Mouse (Mus musculus): Measurements from ENCODE around the gene Kctd21. TPM values are rescaled to one million over a fixed set of nuclear protein-coding genes. Genes with fewer than 3 reads are reported as not detected.

The Kctd21 gene
- polyA plus RNA-seq, 1 experiment from 2014 or later = 7.5 TPM

- no peaks in the 10 kb centered on the region for H3K4me1 ChIP-seq (ENCODE audit: control insufficient read depth, insufficient read depth, low read length)
- WGBS = 90% methylated on average over 6 of the region's 6 CpGs
- H3K27ac ChIP-seq (ENCODE audit: low read depth, low read length) = no peak overlapping the region
- ATAC-seq (ENCODE audit: low read depth) = no peak
- no peaks in the 10 kb centered on the region for H3K27me3 ChIP-seq (ENCODE audit: control insufficient read depth, insufficient read depth, low read length)
- H3K9me3 ChIP-seq (ENCODE audit: control insufficient read depth, low read length) = no peaks in the 10 kb centered on the region
- H3K36me3 ChIP-seq (ENCODE audit: control insufficient read depth, insufficient read depth, low read length) = peaks cover 29% of the 10 kb centered on the region
- H3K9ac ChIP-seq (replicated peaks; ENCODE audit: low read depth, low read length) = no peak overlapping the region
- no peak overlapping the region for H3K4me3 ChIP-seq (ENCODE audit: low read depth, low read length)
- no peak overlapping the region for H3K4me2 ChIP-seq (ENCODE audit: low read depth, low read length)
Measured at GRCm38 (mm10) chr7:97312856-97313255, 19.3 kb upstream of the Kctd21 start.

- 86% methylated on average over 7 of the region's 7 CpGs for WGBS
- Histone ChIP-seq H3K4me1 (ENCODE audit: control insufficient read depth, insufficient read depth, low read length) (no peaks in the 10 kb centered on the region), H3K9me3 (ENCODE audit: control insufficient read depth, low read length) (no peaks in the 10 kb centered on the region), H3K9ac (replicated peaks; ENCODE audit: low read depth, low read length) (no peak overlapping the region), H3K4me3 (ENCODE audit: low read depth, low read length) (no peak overlapping the region), H3K27ac (ENCODE audit: low read depth, low read length) (no peak overlapping the region), H3K27me3 (ENCODE audit: control insufficient read depth, insufficient read depth, low read length) (no peaks in the 10 kb centered on the region), H3K36me3 (ENCODE audit: control insufficient read depth, insufficient read depth, low read length) (peaks cover 23% of the 10 kb centered on the region), H3K4me2 (ENCODE audit: low read depth, low read length) (no peak overlapping the region)
- ATAC-seq (ENCODE audit: low read depth) = no peak
Measured at GRCm38 (mm10) chr7:97313364-97313995, 18.6 kb upstream of the Kctd21 start.

DNA sequence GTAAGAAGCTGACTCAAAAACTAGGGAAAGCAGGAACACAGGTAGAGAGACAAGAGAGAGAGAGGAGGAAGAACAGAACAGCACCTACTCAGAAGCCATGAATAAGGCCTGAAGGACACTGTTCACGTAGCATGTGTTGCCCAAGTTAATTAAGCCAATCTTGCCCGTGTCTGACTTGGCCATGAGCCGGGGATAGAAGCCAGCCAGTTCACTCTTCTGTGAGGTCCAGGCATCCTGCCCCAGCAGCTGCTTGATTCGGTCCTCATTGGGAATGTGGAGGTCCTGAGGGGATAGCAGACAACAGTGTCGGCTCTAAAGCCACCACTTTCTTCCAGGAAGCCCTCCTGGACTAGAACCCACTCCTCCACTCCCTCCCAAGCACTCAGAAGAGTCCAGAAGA lies 17.5 kb upstream of the Kctd21 start:
- H3K4me3 ChIP-seq (ENCODE audit: low read depth, low read length) = no peak overlapping the region
- peaks cover 12% of the 10 kb centered on the region for H3K36me3 ChIP-seq (ENCODE audit: control insufficient read depth, insufficient read depth, low read length)
- no peak overlapping the region for H3K27ac ChIP-seq (ENCODE audit: low read depth, low read length)
- no peaks in the 10 kb centered on the region for H3K4me1 ChIP-seq (ENCODE audit: control insufficient read depth, insufficient read depth, low read length)
- no peak overlapping the region for H3K9ac ChIP-seq (replicated peaks; ENCODE audit: low read depth, low read length)
- H3K9me3 ChIP-seq (ENCODE audit: control insufficient read depth, low read length) = no peaks in the 10 kb centered on the region
- H3K27me3 ChIP-seq (ENCODE audit: control insufficient read depth, insufficient read depth, low read length) = no peaks in the 10 kb centered on the region
- WGBS = 85% methylated on average over 5 of the region's 5 CpGs
- H3K4me2 ChIP-seq (ENCODE audit: low read depth, low read length) = no peak overlapping the region
- no peak for ATAC-seq (ENCODE audit: low read depth)

GRCm38 (mm10) chr7:97315656-97316055 lies 16.5 kb upstream of the Kctd21 start:
- no peak for ATAC-seq (ENCODE audit: low read depth)
- Histone ChIP-seq H3K27ac (ENCODE audit: low read depth, low read length) (no peak overlapping the region), H3K36me3 (ENCODE audit: control insufficient read depth, insufficient read depth, low read length) (peaks cover 12% of the 10 kb centered on the region), H3K4me1 (ENCODE audit: control insufficient read depth, insufficient read depth, low read length) (no peaks in the 10 kb centered on the region), H3K27me3 (ENCODE audit: control insufficient read depth, insufficient read depth, low read length) (no peaks in the 10 kb centered on the region), H3K4me3 (ENCODE audit: low read depth, low read length) (no peak overlapping the region), H3K4me2 (ENCODE audit: low read depth, low read length) (no peak overlapping the region), H3K9me3 (ENCODE audit: control insufficient read depth, low read length) (no peaks in the 10 kb centered on the region), H3K9ac (replicated peaks; ENCODE audit: low read depth, low read length) (no peak overlapping the region)
- 87% methylated on average over 6 of the region's 6 CpGs for WGBS

- WGBS = 89% methylated on average over 3 of the region's 3 CpGs
- H3K36me3 ChIP-seq (ENCODE audit: control insufficient read depth, insufficient read depth, low read length) = peaks cover 5% of the 10 kb centered on the region; the same call in 1 of the 2 replicates
- no peak overlapping the region for H3K9ac ChIP-seq (replicated peaks; ENCODE audit: low read depth, low read length)
- H3K4me1 ChIP-seq (ENCODE audit: control insufficient read depth, insufficient read depth, low read length) = no peaks in the 10 kb centered on the region
- no peak overlapping the region for H3K4me2 ChIP-seq (ENCODE audit: low read depth, low read length)
- no peaks in the 10 kb centered on the region for H3K27me3 ChIP-seq (ENCODE audit: control insufficient read depth, insufficient read depth, low read length)
- H3K4me3 ChIP-seq (ENCODE audit: low read depth, low read length) = no peak overlapping the region
- no peak overlapping the region for H3K27ac ChIP-seq (ENCODE audit: low read depth, low read length)
- no peak for ATAC-seq (ENCODE audit: low read depth)
- H3K9me3 ChIP-seq (ENCODE audit: control insufficient read depth, low read length) = no peaks in the 10 kb centered on the region
Measured at GRCm38 (mm10) chr7:97317706-97318105, 14.4 kb upstream of the Kctd21 start.

- WGBS = 92% methylated on average over 8 of the region's 8 CpGs
- H3K9ac ChIP-seq (replicated peaks; ENCODE audit: low read depth, low read length) = no peak overlapping the region
- no peaks in the 10 kb centered on the region for H3K9me3 ChIP-seq (ENCODE audit: control insufficient read depth, low read length)
- no peak overlapping the region for H3K4me3 ChIP-seq (ENCODE audit: low read depth, low read length)
- H3K4me2 ChIP-seq (ENCODE audit: low read depth, low read length) = no peak overlapping the region
- no peak for ATAC-seq (ENCODE audit: low read depth)
- H3K36me3 ChIP-seq (ENCODE audit: control insufficient read depth, insufficient read depth, low read length) = no peaks in the 10 kb centered on the region
- peaks cover 15% of the 10 kb centered on the region for H3K27me3 ChIP-seq (ENCODE audit: control insufficient read depth, insufficient read depth, low read length)
- peaks cover 5% of the 10 kb centered on the region; the same call in 1 of the 2 replicates for H3K4me1 ChIP-seq (ENCODE audit: control insufficient read depth, insufficient read depth, low read length)
- H3K27ac ChIP-seq (ENCODE audit: low read depth, low read length) = no peak overlapping the region
Measured at GRCm38 (mm10) chr7:97324342-97324741, 7.8 kb upstream of the Kctd21 start.

DNA sequence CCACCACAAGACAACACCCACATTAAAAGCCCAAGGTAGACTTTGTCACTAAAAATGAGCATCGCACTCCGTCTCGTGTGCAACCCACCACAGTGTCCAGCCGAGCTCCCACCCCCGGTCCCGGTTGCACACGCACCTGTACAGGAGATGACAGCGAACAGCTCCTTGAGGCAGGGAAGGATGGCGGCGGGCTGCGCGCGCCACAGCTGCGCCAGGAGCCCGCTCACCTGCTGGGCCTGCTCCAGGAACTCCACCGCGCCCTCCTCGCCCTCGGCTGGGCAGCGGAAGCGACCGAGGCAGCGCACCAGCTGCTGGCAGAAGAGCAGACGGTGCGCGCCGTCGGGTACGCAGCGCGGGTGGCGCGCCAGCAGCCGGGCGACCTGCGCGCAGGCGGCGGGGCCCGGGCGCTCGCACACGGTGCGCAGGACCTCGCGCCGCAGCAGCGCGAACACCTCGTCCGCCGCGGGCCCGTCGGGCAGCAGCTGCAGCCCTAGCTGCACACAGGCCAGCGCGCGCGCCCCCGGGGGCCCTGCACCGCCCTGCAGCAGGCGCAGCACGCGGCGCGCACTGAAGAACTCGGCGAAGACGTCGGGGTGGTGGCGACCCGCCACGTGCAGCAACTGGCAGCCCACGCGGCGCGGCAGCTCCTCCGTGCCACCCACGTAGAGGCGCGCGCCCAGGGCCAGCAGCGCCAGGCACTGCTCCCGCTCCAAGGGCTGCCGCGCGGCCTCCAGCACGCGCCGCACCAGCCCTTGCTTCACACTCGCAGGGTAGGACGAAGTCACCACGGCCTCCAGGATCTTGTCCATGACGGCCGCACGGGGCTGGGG lies 6.8 kb upstream of the Kctd21 start:
- no peak overlapping the region for H3K9ac ChIP-seq (replicated peaks; ENCODE audit: low read depth, low read length)
- 15% methylated on average over 78 of the region's 96 CpGs for WGBS

GRCm38 (mm10) chr7:97327376-97327775 lies 4.8 kb upstream of the Kctd21 start:
- WGBS = 96% methylated on average over 4 of the region's 4 CpGs
- Histone ChIP-seq H3K9ac (replicated peaks; ENCODE audit: low read depth, low read length) (no peak overlapping the region), H3K27me3 (ENCODE audit: control insufficient read depth, insufficient read depth, low read length) (peaks cover 15% of the 10 kb centered on the region), H3K36me3 (ENCODE audit: control insufficient read depth, insufficient read depth, low read length) (no peaks in the 10 kb centered on the region), H3K4me3 (ENCODE audit: low read depth, low read length) (no peak overlapping the region), H3K4me2 (ENCODE audit: low read depth, low read length) (no peak overlapping the region), H3K27ac (ENCODE audit: low read depth, low read length) (no peak overlapping the region), H3K4me1 (ENCODE audit: control insufficient read depth, insufficient read depth, low read length) (peaks cover 13% of the 10 kb centered on the region), H3K9me3 (ENCODE audit: control insufficient read depth, low read length) (no peaks in the 10 kb centered on the region)
- ATAC-seq (ENCODE audit: low read depth) = no peak

More for the DNA sequence above, 6.8 kb upstream of the Kctd21 start:
- ATAC-seq (ENCODE audit: low read depth) = peak; percentile 64
- H3K9me3 ChIP-seq (ENCODE audit: control insufficient read depth, low read length) = no peaks in the 10 kb centered on the region
- H3K36me3 ChIP-seq (ENCODE audit: control insufficient read depth, insufficient read depth, low read length) = no peaks in the 10 kb centered on the region
- peak overlapping the region; percentile 39 for H3K4me2 ChIP-seq (ENCODE audit: low read depth, low read length)
- peaks cover 5% of the 10 kb centered on the region; the same call in 1 of the 2 replicates for H3K4me1 ChIP-seq (ENCODE audit: control insufficient read depth, insufficient read depth, low read length)
- H3K4me3 ChIP-seq (ENCODE audit: low read depth, low read length) = peak overlapping the region; percentile 24
- H3K27me3 ChIP-seq (ENCODE audit: control insufficient read depth, insufficient read depth, low read length) = peaks cover 15% of the 10 kb centered on the region
- no peak overlapping the region for H3K27ac ChIP-seq (ENCODE audit: low read depth, low read length)
